Mouse (Mus musculus): ENCODE measurements at regions not wholly inside any gene's neighbourhood (a gene's known extent, or its start where the extent isn't known, plus 50 kb on each side); places are given as distances from the start of the nearest gene placed in this dataset.

- no peaks in the 10 kb centered on the region for H3K9me3 ChIP-seq
- no peaks in the 10 kb centered on the region for H3K36me3 ChIP-seq (replicated peaks)
- peaks cover 25% of the 10 kb centered on the region for H3K4me1 ChIP-seq
- peak overlapping the region; percentile 98 for H3K27ac ChIP-seq
- 83% methylated on average over 8 of the region's 8 CpGs for WGBS
- no peak overlapping the region for H3K9ac ChIP-seq
- peaks cover 11% of the 10 kb centered on the region; the same call in 1 of the 2 replicates for H3K27me3 ChIP-seq
- H3K4me2 ChIP-seq, result peak overlapping the region; percentile 58; the same call in 1 of the 2 replicates
- H3K4me3 ChIP-seq (replicated peaks), result no peak overlapping the region
- no peak for ATAC-seq (ENCODE audit: low FRiP score)
Measured at GRCm38 (mm10) chr16:25060266-25060665, 226.4 kb upstream of the Tprg start.

GRCm38 (mm10) chr16:25061631-25062030 is 225.0 kb upstream of the Tprg start:
- H3K4me1 ChIP-seq, result peaks cover 25% of the 10 kb centered on the region
- H3K4me3 ChIP-seq (replicated peaks), result no peak overlapping the region
- H3K4me2 ChIP-seq, result no peak overlapping the region
- no peak for ATAC-seq (ENCODE audit: low FRiP score)
- H3K27ac ChIP-seq, result no peak overlapping the region
- no peaks in the 10 kb centered on the region for H3K9me3 ChIP-seq
- H3K36me3 ChIP-seq (replicated peaks), result no peaks in the 10 kb centered on the region
- peaks cover 11% of the 10 kb centered on the region; the same call in 1 of the 2 replicates for H3K27me3 ChIP-seq
- WGBS, result 77% methylated on average over 4 of the region's 4 CpGs
- H3K9ac ChIP-seq, result no peak overlapping the region

GRCm38 (mm10) chr16:25063981-25064380 is 222.6 kb upstream of the Tprg start:
- ATAC-seq (ENCODE audit: low FRiP score), result no peak
- peaks cover 13% of the 10 kb centered on the region for H3K4me1 ChIP-seq
- H3K27me3 ChIP-seq, result peaks cover 11% of the 10 kb centered on the region; the same call in 1 of the 2 replicates
- no peak overlapping the region for H3K4me3 ChIP-seq (replicated peaks)
- no peak overlapping the region for H3K9ac ChIP-seq
- no peak overlapping the region for H3K4me2 ChIP-seq
- H3K9me3 ChIP-seq, result no peaks in the 10 kb centered on the region
- H3K36me3 ChIP-seq (replicated peaks), result no peaks in the 10 kb centered on the region
- no peak overlapping the region for H3K27ac ChIP-seq

GRCm38 (mm10) chr16:25064538-25064937 is 222.1 kb upstream of the Tprg start:
- Histone ChIP-seq H3K9ac (no peak overlapping the region), H3K4me3 (replicated peaks) (no peak overlapping the region), H3K4me1 (peaks cover 10% of the 10 kb centered on the region), H3K4me2 (no peak overlapping the region), H3K27ac (no peak overlapping the region), H3K27me3 (peaks cover 11% of the 10 kb centered on the region; the same call in 1 of the 2 replicates), H3K36me3 (replicated peaks) (no peaks in the 10 kb centered on the region), H3K9me3 (no peaks in the 10 kb centered on the region)
- ATAC-seq (ENCODE audit: low FRiP score), result peak; percentile 69; the same call in 1 of the 2 replicates
- WGBS, result 13% methylated on average over 4 of the region's 4 CpGs

- Histone ChIP-seq H3K36me3 (replicated peaks) (no peaks in the 10 kb centered on the region), H3K27ac (no peak overlapping the region), H3K4me3 (replicated peaks) (no peak overlapping the region), H3K27me3 (peaks cover 11% of the 10 kb centered on the region; the same call in 1 of the 2 replicates), H3K4me2 (no peak overlapping the region), H3K9me3 (no peaks in the 10 kb centered on the region), H3K9ac (no peak overlapping the region), H3K4me1 (no peaks in the 10 kb centered on the region)
- ATAC-seq (ENCODE audit: low FRiP score), result no peak
- 85% methylated on average over 7 of the region's 7 CpGs for WGBS
Measured at GRCm38 (mm10) chr16:25066822-25067221, 219.8 kb upstream of the Tprg start.

- 55% methylated on average over 8 of the region's 8 CpGs for WGBS
- no peak for ATAC-seq (ENCODE audit: low FRiP score)
Measured at GRCm38 (mm10) chr16:25067276-25068249, 219.1 kb upstream of the Tprg start.

GRCm38 (mm10) chr16:25080811-25081210 is 205.8 kb upstream of the Tprg start:
- ATAC-seq (ENCODE audit: low FRiP score), result no peak
- Histone ChIP-seq H3K9me3 (no peaks in the 10 kb centered on the region), H3K4me3 (replicated peaks) (no peak overlapping the region), H3K36me3 (replicated peaks) (no peaks in the 10 kb centered on the region), H3K4me1 (no peaks in the 10 kb centered on the region), H3K27ac (no peak overlapping the region), H3K27me3 (no peaks in the 10 kb centered on the region), H3K4me2 (no peak overlapping the region), H3K9ac (no peak overlapping the region)
- WGBS, result 91% methylated on average over 6 of the region's 6 CpGs

More at GRCm38 (mm10) chr16:25067276-25068249, 219.1 kb upstream of the Tprg start:
- no peak overlapping the region for H3K4me2 ChIP-seq
- no peak overlapping the region for H3K27ac ChIP-seq
- no peak overlapping the region for H3K9ac ChIP-seq
- no peaks in the 10 kb centered on the region for H3K9me3 ChIP-seq
- H3K4me3 ChIP-seq (replicated peaks), result no peak overlapping the region
- H3K36me3 ChIP-seq (replicated peaks), result no peaks in the 10 kb centered on the region
- H3K4me1 ChIP-seq, result no peaks in the 10 kb centered on the region
- H3K27me3 ChIP-seq, result peaks cover 8% of the 10 kb centered on the region; the same call in 1 of the 2 replicates

- no peak for ATAC-seq (ENCODE audit: low FRiP score)
- 78% methylated on average over 1 of the region's 1 CpGs for WGBS
- H3K9ac ChIP-seq, result no peak overlapping the region
- H3K9me3 ChIP-seq, result no peaks in the 10 kb centered on the region
- H3K4me1 ChIP-seq, result 0 out of 2 replicates have a peak, but pooled peaks cover 3% of the 10 kb centered on the region
- no peaks in the 10 kb centered on the region for H3K36me3 ChIP-seq (replicated peaks)
- H3K27ac ChIP-seq, result no peak overlapping the region
- H3K4me3 ChIP-seq (replicated peaks), result no peak overlapping the region
- H3K27me3 ChIP-seq, result no peaks in the 10 kb centered on the region
- H3K4me2 ChIP-seq, result no peak overlapping the region
Measured at GRCm38 (mm10) chr16:25083729-25084128, 202.9 kb upstream of the Tprg start.

- WGBS, result 67% methylated on average over 10 of the region's 10 CpGs
- Histone ChIP-seq H3K4me2 (no peak overlapping the region), H3K9ac (no peak overlapping the region), H3K4me3 (replicated peaks) (no peak overlapping the region), H3K27me3 (no peaks in the 10 kb centered on the region), H3K4me1 (peaks cover 3% of the 10 kb centered on the region; the same call in 1 of the 2 replicates), H3K36me3 (replicated peaks) (no peaks in the 10 kb centered on the region), H3K27ac (no peak overlapping the region), H3K9me3 (no peaks in the 10 kb centered on the region)
- ATAC-seq (ENCODE audit: low FRiP score), result no peak
Measured at GRCm38 (mm10) chr16:25087741-25088648, 198.6 kb upstream of the Tprg start.

GRCm38 (mm10) chr16:25088649-25089019 is 198.0 kb upstream of the Tprg start:
- Histone ChIP-seq H3K27me3 (no peaks in the 10 kb centered on the region), H3K36me3 (replicated peaks) (no peaks in the 10 kb centered on the region), H3K4me3 (replicated peaks) (no peak overlapping the region), H3K9me3 (no peaks in the 10 kb centered on the region), H3K27ac (no peak overlapping the region), H3K4me2 (no peak overlapping the region), H3K4me1 (peaks cover 3% of the 10 kb centered on the region; the same call in 1 of the 2 replicates), H3K9ac (no peak overlapping the region)
- no peak for ATAC-seq (ENCODE audit: low FRiP score)
- 86% methylated on average over 2 of the region's 2 CpGs for WGBS

GRCm38 (mm10) chr16:25104165-25104564 is 182.5 kb upstream of the Tprg start:
- Histone ChIP-seq H3K4me1 (peaks cover 9% of the 10 kb centered on the region), H3K9ac (no peak overlapping the region), H3K4me2 (no peak overlapping the region), H3K9me3 (peaks cover 5% of the 10 kb centered on the region; the same call in 1 of the 2 replicates), H3K27ac (no peak overlapping the region), H3K27me3 (no peaks in the 10 kb centered on the region), H3K36me3 (replicated peaks) (no peaks in the 10 kb centered on the region), H3K4me3 (replicated peaks) (no peak overlapping the region)
- no peak for ATAC-seq (ENCODE audit: low FRiP score)
- WGBS, result 71% methylated on average over 2 of the region's 2 CpGs

- 15% methylated on average over 2 of the region's 2 CpGs for WGBS
- no peak overlapping the region for H3K9ac ChIP-seq
- no peaks in the 10 kb centered on the region for H3K36me3 ChIP-seq (replicated peaks)
- H3K27me3 ChIP-seq, result no peaks in the 10 kb centered on the region
- H3K4me1 ChIP-seq, result peaks cover 9% of the 10 kb centered on the region
- no peak overlapping the region for H3K4me3 ChIP-seq (replicated peaks)
- peaks cover under 1% of the 10 kb centered on the region; the same call in 1 of the 2 replicates for H3K9me3 ChIP-seq
- no peak overlapping the region for H3K4me2 ChIP-seq
- ATAC-seq (ENCODE audit: low FRiP score), result peak; percentile 93
- H3K27ac ChIP-seq, result no peak overlapping the region
Measured at GRCm38 (mm10) chr16:25104603-25105002, 182.0 kb upstream of the Tprg start.
